Mouse (Mus musculus) lung, adult 2 months (tissue): Measurements from ENCODE around the gene Setd5.

Experiments
- CTCF ChIP-seq: fragments of 200-500 bp; IDR thresholded peaks from 2 replicates; pipeline ENCODE4 v1.5.1; 2011; ENCODE audit warnings: mild to moderate bottlenecking, low read length, control low read depth; ENCODE audit not compliant: insufficient read depth
- POLR2A ChIP-seq: fragments of 200-500 bp; IDR thresholded peaks from 2 replicates; pipeline ENCODE4 v1.6.1; 2011; ENCODE audit warnings: low read depth, mild to moderate bottlenecking, control low read depth, low read length, borderline replicate concordance; ENCODE audit errors: extremely low read depth

GRCm38 (mm10) chr6:113069154-113069553 lies 8.0 kb upstream of the Setd5 start:
- TF ChIP-seq POLR2A (no peak), CTCF (no peak)
